Mouse (Mus musculus): ENCODE measurements around the gene Heatr4.
A peak's percentile ranks its signal among the peaks of the same experiment; 100 is the strongest.
"Not testable (repeated sequence)": the region's sequence is repeated elsewhere in the genome, so short reads cannot be mapped to it uniquely, and the experiment has no call there.

The Heatr4 gene

GRCm38 (mm10) chr12:83938592-83938991 lies 46.1 kb downstream of the Heatr4 start:
- DNase-seq (ENCODE audit: extremely low spot score) = not testable (repeated sequence)

GRCm38 (mm10) chr12:83937600-83937999 lies 47.1 kb downstream of the Heatr4 start:
- no peak for DNase-seq (ENCODE audit: extremely low spot score)

GRCm38 (mm10) chr12:83929186-83929804 lies 55.4 kb downstream of the Heatr4 start:
- DNase-seq (ENCODE audit: extremely low spot score) = no peak

- DNase-seq (ENCODE audit: extremely low spot score) = no peak
Observed at GRCm38 (mm10) chr12:83927747-83928146, 56.9 kb downstream of the Heatr4 start.

GRCm38 (mm10) chr12:83926061-83926460 lies 58.6 kb downstream of the Heatr4 start:
- no peak for DNase-seq (ENCODE audit: extremely low spot score)

- no peak for DNase-seq (ENCODE audit: extremely low spot score)
Observed at GRCm38 (mm10) chr12:83925160-83925703, 59.4 kb downstream of the Heatr4 start.

GRCm38 (mm10) chr12:83924332-83924731 lies 60.3 kb downstream of the Heatr4 start:
- no peak for DNase-seq (ENCODE audit: extremely low spot score)

- no peak for DNase-seq (ENCODE audit: extremely low spot score)
Observed at GRCm38 (mm10) chr12:83923486-83923859, 61.2 kb downstream of the Heatr4 start.

GRCm38 (mm10) chr12:83922724-83923485 lies 61.7 kb downstream of the Heatr4 start:
- DNase-seq (ENCODE audit: extremely low spot score) = no peak

- DNase-seq (ENCODE audit: extremely low spot score) = peak; percentile 98
Observed at GRCm38 (mm10) chr12:83921535-83922381, 62.9 kb downstream of the Heatr4 start, which contains the start of gene Numb. Gene Numb, minus strand, starts transcription at chr12:83921934.

- DNase-seq (ENCODE audit: extremely low spot score) = peak; percentile 63
Observed at GRCm38 (mm10) chr12:83920721-83921441, 63.8 kb downstream of the Heatr4 start.

- DNase-seq (ENCODE audit: extremely low spot score) = no peak
Observed at GRCm38 (mm10) chr12:83916884-83917283, 67.8 kb downstream of the Heatr4 start.

- DNase-seq (ENCODE audit: extremely low spot score) = no peak
Observed at GRCm38 (mm10) chr12:83914797-83915196, 69.9 kb downstream of the Heatr4 start.

GRCm38 (mm10) chr12:83914202-83914740 lies 70.4 kb downstream of the Heatr4 start:
- DNase-seq (ENCODE audit: extremely low spot score) = no peak

- no peak for DNase-seq (ENCODE audit: extremely low spot score)
Observed at GRCm38 (mm10) chr12:83910451-83910850, 74.2 kb downstream of the Heatr4 start.
